Mouse (Mus musculus): ENCODE results near the gene Ptpa.
"Not testable (repeated sequence)": the region's sequence is repeated elsewhere in the genome, so short reads cannot be mapped to it uniquely, and the experiment has no call there.

The Ptpa gene

DNA sequence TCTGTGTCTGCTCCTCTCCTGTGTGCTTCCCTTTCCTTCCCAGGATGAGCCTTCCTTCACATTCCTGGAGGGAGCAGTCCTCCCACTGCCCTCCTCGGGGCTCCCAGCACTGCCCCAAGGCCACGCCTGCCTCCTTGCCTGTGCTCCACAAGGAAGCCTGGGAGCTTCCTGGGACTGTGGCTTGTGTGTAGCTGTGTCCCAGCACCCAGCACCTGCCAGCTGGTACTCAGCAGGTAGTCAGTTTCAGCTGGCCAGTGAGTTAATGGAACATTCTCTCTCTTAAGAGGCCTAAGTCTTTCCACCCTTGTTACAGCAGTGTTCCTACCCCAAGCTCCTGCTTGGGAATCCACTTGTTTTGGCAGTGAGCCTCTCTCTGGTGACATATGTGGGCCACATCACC lies 13.0 kb upstream of the Ptpa start:
- DNase-seq: no peak

DNA sequence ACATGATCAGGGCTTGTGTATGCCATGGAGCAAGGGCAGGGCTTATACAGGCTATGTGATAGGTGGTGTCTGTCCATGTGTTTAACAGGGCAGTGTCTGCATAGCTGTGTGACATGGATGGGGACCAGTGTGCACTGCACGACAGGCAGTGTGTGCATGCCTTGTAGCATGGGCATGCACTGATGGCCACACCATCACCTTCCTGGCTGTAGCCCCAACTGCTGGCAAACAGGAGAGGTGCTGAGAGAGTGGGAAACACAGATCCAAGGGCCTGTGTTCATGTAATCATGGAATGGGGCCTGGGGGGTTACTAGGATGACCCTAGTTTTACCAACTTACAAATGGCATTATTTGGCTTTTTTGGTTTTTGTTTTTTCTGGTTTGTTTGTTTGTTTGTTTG lies 12.0 kb upstream of the Ptpa start:
- no peak for DNase-seq

DNA sequence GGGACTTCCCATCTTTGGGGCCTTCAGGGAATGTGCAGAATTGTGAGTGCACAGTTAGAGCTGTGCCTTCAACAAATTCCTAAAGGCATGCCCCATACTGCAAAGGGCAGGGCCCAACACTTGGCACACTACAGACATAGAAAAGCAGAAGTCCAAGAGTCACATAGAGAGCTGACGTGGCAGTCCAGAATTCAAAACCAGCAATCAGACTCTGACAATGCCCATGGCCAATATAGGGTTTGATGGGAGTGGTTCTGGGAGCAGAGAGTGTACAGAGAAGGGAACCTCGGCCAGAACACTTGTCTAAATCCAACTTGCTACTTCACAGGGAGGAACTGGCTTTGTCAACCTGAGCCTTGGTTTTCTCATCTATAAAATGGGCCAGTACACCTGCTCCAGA lies 8.6 kb upstream of the Ptpa start:
- DNase-seq: no peak

DNA sequence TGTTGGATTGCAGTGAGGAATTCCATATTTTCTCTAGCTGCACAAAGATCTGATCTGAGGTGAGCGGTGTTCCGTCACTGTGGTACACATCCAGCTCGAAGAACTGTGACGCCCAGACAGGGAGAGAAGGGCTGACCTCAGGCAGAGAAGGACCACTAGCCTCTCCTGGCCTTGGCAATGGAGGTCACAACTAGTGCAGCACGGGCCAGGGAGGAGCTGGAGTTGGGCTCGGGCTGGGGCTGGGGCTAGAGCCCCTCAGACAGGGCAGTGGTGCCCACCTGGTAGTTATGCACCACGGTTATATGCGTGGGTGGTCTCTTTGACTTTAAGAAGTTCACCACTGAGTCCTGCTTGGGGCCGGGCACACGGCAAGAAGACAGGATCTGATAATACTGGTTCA lies 8.1 kb upstream of the Ptpa start:
- no peak for DNase-seq

DNA sequence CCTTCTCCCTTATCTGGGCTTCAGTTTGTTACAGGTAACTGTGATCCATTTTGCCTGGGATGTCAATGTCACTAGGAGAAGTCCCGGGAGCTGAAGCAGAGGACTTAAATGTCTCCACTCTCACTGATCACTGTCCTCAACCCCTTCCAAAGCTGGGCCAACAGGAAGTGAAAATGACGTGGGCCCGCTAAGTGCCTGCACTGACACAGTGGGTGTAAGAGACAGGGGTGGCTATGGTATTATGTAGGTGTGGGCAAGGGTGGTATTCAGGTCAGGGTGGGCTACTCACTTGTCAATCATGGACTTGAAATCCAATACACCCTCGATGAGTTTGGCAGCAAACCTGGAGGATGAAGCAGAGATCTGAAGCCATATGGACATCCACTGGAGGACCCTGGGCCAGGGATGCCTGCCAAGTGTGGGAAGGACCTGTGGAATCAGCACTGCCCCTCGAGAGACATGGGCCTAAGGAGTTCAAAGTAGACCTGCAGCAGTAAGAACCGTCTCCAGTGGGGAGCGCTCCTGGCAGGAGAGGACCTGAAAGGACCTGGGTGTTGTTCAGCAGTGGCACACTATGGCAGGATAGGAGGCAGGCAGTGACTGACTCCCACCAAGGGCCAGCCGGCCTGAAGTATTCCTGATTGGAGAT lies 7.3 kb upstream of the Ptpa start:
- no peak for DNase-seq

DNA sequence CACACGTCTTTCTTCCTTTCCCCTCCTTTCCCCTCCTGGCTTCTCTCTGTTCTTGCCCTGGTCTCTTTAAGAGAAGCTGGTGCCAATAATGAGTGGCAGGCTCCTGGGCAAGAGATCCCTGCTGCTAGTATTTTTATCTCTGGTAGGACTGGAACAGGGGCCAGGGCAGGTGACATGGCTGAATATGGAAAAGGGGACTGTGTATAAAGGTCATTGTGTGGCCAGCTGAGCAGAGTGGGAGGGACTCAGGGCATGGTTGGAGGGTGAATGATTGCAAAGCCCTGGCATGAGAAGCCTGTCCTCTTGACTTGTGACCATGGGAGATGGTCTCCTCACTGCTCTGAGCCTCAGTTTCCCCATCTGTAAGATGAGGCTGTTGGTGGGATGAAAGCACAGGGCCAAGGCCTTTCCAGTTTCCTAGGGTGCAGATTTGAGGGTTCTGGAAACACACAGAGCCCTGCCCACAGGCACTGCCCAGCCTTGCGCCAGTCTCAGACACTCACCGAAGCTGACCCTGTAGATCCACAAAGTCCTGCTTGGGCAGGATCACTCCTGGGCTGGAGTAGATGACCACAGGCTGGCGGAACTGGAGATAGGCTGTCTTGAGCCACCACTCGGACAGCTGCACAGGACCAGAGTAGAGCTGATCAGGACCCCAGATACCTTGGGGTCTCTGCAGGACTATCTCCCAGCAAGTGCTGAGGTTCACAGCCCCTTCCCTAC lies 6.2 kb upstream of the Ptpa start:
- no peak for DNase-seq

DNA sequence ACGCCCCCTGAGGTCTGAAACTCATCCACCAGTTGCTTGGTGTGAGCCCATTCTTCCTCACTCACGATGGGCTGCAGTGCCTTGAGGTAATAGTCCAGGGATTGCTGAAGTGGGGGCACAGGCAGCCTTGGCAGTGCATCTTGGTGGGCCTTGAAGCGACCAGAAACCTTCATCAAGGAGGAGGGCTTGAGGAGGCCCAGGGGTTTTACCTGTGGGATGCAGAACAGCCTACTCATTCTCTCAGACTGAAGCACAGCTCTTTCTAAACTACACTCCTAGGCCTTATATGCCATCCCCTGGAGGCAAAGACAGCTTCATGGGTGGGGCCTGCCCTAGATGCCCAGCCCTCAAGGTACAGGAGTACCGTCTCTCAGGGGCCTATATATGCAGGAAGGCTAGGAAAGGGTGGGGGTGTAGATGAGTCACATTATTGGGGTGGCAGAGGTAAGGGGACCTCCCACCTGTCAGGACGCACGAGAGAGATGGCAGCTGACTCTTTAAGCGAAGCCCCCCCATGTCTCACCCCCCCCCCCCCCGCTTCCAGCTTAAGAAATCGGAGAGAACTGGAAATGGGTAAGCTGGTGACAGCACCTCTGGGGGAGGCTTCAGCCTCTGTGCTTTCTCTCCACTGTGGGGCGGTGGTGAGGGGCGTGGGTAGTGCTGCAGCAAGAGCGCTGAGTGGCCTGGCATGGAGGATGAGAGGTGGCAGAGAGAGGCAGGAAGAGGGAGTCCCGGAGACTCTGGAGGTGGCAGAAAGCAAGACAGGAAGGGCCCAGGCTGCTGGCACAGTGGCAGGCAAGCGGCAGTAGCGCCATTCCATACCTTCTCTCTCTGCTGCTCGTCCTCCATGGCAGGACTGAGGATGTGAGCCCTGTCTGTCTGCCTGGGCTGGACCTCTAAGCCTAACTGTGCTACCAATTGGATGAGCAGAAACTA lies 2.5 kb upstream of the Ptpa start:
- DNase-seq: peak; percentile 64

DNA sequence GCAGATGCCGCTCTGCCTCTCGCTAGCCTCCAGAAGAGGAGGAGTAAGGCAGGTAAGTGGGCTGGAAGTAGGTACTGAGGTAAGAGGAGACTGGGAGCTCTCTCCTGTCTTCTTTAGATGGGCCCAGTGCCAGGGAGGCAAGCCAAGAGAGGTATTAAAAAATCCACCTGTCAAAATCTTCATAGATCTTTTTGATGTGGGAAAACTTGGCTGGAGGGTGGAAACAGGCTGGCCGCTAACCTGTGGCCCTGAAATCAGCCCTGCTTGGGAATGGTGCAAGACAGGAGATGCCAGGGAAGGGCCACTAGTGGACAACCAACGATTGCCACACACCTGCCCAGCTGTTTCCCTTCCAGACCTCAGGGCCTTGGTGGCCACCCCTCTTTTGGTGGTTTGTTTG lies 1.7 kb upstream of the Ptpa start:
- DNase-seq: no peak

DNA sequence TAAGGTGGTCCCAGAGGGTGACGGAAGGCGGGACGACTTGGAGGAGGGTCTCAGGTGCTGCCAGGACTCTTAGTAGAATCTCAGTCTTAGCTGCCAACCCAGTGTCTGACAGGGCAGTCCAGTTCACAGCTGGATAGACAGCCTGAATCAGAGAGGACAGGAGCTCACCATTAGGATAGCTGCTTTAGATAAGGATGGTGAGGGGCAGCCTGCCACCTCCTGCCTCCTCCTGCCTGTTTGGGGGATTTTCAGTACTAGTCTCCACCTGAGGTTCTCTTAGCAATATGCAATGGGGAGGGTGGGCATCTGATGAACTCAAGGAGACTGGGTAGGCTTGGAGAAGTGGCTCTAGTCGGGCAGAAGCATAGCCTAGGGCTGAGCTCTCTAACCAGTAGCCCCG lies 1.2 kb upstream of the Ptpa start:
- DNase-seq: no peak

DNA sequence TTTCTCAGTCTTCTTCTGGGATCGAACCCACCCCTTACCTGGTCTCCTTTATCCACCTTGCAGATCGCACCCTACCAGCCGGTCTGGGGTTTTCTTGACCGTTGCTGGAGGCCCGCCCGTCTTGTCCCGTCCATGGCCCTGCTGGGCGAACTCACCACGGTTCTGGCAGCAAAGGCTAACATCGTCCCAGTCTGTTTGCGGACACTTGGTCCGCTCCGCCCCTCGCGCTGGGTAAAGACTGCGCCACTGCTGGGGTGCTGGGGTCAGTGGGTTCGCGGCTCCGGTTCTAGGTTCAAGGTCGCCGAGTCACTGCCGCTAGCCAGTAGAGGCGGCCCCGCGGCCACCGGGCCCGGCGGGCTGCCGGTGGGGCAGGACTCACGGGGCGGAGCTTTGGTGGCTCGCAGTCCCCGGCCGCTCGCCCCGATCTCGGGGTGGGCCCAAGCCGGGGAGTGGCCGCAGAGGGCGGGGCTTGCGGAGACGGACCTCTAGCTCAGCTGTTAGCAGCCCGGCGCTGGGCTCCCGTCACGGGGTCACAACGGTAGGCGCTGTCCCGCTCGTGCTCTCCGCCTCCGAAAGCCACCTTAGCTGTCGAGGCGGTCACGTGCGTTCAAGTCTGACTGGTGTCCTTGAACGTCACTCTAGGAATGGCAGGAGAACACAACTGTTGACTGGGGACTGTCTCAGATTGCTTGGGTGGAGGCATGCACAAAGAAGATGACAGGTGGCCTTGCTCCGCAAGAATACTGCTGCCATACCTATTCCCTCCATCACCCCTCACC lies 493 bp upstream of the Ptpa start, which contains the start of gene Crat:
Gene Crat (minus strand): TSS at position 657 of the 779 bp plus-strand sequence.
- peak; percentile 90 for DNase-seq

DNA sequence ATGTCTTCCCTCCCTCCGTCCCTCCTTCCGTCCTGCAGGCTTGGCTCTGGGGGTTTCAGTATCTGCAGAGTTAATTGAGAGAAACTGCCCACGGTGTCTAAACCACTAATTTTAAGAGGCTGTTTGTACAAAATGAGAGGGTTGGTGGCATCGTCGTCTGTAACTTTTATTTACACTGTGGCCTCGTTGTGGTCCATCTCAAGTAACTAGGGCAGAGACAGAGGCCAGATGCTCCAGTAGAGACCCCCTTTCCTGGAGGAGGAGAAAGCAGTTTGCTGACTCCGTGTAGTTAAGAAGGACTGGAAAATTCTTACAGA lies 768 bp downstream of the Ptpa start:
- no peak for DNase-seq

DNA sequence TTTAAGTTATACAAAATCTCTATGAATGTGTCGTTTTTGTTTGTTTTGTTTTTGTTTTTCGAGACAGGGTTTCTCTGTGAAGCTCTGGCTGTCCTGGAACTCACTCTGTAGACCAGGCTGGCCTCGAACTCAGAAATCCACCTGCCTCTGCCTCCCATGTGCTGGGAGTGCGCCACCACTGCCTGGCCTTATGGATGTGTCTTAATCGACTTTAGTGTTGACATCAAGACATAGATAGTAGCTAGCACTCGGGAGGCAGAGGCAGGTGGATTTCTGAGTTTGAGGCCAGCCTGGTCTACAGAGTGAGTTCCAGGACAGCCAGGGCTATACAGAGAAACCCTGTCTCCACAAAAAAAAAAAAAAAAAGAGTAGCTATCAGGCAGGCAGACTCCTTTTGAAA lies 1.3 kb downstream of the Ptpa start:
- DNase-seq: not testable (repeated sequence)

DNA sequence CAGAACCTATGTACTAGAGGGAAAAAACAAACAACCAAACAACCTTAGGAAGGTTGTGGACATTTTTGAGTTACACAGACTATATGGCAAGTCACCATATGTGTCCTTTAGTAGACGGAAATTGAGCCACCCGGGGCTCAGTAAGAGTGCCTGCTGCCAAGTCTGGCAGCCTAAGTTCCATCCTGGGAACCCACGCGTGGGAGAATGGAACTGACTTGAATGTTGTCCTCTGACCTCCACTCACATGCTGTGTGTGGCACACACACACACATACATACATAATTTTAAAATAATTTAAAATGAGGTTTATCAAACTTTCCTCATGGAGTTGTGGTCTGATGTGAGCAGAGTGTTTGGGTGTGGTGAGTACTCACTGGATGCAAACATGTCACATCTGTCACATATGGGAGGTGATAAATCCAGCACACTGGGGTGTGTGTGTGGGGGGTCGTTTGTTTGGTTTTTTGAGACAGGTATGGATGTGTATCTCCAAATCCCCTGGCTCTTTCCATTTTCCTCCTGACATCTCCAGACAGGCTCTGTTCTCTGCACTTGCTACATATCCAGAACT lies 1.8 kb downstream of the Ptpa start:
- no peak for DNase-seq

DNA sequence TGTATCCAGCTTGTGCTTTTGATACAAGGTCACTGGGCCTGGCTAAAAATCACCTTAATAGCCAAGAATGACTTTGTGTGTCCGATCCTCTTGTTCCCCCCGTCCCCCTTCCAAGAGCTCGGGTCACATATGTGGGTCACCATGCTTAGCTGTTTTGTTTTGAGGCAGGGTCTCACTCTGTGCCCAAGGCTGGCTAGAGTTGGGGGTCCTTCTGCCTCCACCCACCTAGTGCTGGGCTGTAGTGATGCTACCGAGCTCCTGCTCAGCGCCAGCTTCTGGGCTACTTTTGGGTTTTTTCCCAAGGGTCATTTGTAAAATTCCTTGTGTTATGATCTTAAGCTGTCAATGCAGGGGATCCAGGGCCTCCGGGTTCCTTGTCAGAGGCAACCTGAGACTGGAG lies 2.4 kb downstream of the Ptpa start:
- no peak for DNase-seq

DNA sequence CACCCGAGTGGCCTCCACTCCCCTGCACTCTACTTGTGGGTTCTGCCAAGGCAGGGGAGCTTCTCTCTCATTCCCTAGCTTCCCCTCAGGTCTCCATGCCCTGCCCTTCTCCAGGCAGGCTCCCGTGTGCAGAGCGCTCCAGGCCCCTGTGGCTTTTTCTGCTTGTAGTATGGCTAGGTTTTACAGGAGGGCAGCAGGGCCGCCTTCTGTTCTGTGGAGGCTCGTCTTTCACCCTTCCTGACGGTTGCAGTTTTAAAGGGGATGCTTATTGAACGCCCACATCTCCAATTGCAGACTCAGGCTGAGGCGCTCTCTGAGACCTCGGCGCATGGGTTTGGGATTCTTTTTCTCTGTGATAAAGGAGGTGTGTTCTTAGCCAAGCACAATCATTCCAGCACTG lies 3.3 kb downstream of the Ptpa start:
- no peak for DNase-seq

DNA sequence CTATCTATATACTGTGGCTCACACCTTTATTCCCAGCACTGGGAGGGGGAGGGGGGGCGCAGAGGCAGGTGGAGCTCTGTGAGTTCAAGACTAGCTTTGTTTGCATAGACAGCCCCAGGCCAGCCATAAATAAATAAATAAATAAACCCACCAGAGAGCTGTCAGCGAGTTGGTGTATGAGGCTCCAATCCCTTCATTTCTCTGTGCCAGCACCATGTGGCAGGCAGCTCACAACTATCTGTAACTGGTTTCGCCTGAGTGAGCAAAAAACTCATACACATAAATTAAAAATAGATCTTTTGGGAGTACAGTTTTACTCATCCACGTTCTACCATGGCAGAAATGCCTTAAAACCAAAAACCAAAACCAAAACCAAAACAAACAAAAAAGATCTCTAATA lies 5.6 kb downstream of the Ptpa start:
- DNase-seq: no peak

DNA sequence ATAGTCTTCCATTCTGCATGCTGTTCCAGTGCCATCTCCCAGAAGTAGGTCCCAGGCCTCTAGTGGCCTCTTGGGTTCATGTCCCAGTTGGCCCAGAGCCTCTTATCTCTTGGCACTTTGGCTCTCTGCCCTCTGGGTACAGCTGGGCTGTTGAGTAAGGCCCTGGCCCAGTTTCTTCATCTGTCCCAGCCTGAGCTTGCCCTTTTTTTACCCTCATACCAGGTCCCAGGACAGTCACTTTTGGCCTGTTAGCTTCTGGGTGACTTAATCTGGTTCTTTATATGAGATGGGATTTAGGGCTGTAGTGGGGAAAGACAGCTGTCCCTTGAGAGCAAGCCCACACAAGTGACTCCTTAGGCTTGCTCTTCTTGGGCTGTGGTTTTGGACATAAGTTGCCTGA lies 13.3 kb downstream of the Ptpa start:
- DNase-seq: no peak

DNA sequence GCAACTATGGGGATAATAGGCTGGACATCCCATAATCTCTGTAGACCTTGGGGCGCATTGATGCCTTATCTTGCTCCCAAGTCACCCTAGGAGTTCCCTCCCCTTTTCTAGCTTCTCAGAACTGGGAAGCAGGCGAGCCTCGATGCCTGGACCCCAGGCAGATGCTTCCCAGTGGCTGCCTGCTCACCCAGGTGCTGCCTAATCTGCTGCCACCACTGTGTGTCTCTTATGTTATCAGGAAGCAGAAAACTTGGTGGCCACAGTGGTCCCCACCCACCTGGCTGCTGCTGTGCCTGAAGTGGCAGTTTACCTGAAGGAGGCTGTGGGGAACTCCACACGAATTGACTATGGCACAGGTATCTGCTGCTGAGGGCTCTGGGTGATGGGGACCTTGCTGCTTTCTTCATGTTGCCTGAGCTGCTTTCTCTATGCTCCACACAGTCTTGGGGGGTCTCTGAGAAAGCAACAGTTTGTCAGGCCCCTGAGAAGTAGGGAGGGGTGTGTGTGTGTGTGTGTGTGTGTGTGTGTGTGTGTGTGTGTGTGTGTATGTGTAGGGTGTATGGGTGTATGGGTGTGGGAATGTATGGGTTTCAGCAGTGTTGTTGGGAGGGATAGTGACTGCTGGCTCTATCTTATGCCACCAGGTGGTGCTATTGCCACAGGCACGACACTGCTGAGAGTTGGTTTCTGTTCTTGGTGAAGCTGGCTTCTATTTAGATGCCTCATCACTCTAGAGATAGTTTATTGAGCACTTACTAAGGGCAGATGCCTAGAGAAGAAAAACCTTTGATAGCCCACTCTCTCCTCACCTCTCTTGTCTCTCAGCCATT lies 19.7 kb downstream of the Ptpa start:
- DNase-seq: peak; percentile 60

DNA sequence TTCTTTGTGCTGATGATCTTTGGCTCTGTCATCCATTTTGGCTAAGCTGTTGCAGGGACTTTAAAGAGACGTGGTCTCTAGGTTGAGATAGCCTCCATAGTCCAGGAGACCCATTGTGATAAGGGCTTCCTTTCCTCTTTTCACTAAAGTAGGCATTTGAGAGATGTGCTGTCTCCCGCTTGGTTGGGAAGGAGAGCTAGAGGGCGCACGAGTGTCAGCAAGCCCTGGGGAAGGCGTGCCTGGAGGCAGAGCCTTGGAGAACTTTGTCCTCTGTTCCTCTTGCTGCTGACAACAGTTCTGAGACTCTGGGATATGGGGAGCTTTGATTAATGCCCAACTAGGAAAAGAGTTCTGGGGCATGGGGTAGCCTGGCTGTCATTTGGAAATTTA lies 20.3 kb downstream of the Ptpa start:
- no peak for DNase-seq

DNA sequence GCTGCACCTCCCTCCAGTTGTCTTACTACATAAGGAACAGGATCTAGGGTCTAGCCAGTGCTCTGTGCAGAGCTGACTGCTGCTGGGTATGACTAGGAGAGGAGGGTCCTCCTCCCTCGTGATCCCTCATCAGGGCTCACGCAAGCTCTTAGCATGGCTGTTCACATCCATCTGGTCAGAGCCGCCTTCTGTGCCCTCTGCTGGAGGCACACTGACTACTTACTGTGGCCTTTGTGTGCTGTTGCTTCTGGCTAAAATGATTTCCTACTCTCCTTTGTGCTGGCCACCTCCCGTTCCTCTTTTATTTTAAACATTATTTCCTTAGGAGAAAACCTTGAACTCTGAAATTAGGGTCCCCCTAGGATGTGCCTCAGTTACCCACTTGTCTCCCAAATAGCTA lies 21.0 kb downstream of the Ptpa start:
- no peak for DNase-seq

DNA sequence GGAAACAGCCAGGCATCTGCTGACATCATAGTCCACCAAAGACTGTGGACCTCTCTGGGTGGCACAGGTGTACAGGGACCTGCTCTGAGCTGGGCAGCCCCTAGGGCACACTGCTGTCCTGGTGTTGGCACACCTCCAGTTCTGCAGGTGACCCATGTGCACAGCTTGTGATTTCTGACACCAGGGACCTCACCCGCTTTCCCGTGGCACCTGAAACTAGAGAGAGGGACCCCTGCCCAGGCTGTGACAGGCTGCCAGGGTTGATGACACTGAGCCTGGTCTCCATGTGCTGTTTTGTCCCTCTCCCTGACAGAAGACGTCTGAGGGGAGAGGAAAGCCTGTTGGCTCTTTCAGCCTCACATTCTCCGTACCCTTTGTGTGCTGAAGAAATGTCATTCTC lies 22.0 kb downstream of the Ptpa start:
- DNase-seq: no peak

DNA sequence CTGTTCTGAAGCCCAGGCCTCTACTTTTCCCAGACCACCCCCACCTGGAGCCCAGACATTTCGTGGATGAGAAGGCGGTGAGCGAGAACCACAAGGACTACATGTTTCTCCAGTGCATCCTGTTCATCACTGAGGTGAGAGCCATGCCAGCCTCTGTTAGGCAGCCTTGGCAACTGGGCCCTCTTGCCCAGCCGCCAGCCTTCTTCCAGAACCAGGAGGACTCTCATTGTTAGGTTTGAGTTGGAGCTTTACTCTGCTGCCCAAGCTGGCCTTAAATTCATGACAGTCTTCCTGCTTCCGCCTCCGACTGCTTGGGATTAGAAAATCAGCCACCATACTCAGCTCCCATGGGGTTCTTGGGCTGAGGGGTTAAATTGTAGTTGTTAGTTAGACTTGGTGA lies 23.8 kb downstream of the Ptpa start:
- DNase-seq: no peak

Measured in right cerebral cortex, postnatal 14 days (tissue).